Mouse (Mus musculus) liver, postnatal 0 days (tissue): ENCODE measurements around the gene Kcng4. TPM values are rescaled to one million over a fixed set of nuclear protein-coding genes. Genes with fewer than 3 reads are reported as not detected.

ENCODE experiments used
- ATAC-seq: fragments of 200-750 bp; cut with Nextera tagmentation; 2 replicates; pipeline ENCODE4 v1.8.0; 2017; ENCODE audit warnings: mild to moderate bottlenecking, moderate library complexity
- DNase-seq: peaks from one replicate; pipeline ENCODE4 v3.0.0-alpha.2; 2016
- H3K27ac ChIP-seq: fragments of 300-500 bp; sonication (generic); 2 replicates; pipeline ENCODE4 v1.5.1; 2014; ENCODE audit warnings: antibody characterized with exemption, moderate library complexity, mild to moderate bottlenecking, low read depth
- H3K27me3 ChIP-seq: fragments of 300-500 bp; sonication (generic); 2 replicates; pipeline ENCODE4 v1.6.1; 2014; ENCODE audit warnings: low read length, control low read depth, mixed read lengths; ENCODE audit not compliant: insufficient read depth
- H3K36me3 ChIP-seq: fragments of 300-500 bp; sonication (generic); replicated peaks from 2 replicates; pipeline ENCODE4 v1.6.1; 2014; ENCODE audit warnings: mild to moderate bottlenecking, control low read depth, low read length, moderate library complexity, mixed read lengths; ENCODE audit not compliant: insufficient read depth
- H3K4me1 ChIP-seq: fragments of 300-500 bp; sonication (generic); 2 replicates; pipeline ENCODE4 v1.6.1; 2014; ENCODE audit warnings: antibody characterized with exemption, mild to moderate bottlenecking, control low read depth; ENCODE audit not compliant: insufficient read depth
- H3K4me2 ChIP-seq: fragments of 300-500 bp; sonication (generic); 2 replicates; pipeline ENCODE4 v1.6.1; 2014; ENCODE audit warnings: low read depth, mild to moderate bottlenecking, low read length, moderate library complexity, mixed read lengths
- H3K4me3 ChIP-seq: fragments of 300-500 bp; sonication (generic); 2 replicates; pipeline ENCODE4 v1.5.1; 2014; ENCODE audit warnings: low read depth, low read length
- H3K9ac ChIP-seq: fragments of 300-500 bp; sonication (generic); replicated peaks from 2 replicates; pipeline ENCODE4 v1.6.1; 2014; ENCODE audit warnings: mild to moderate bottlenecking, moderate library complexity
- H3K9me3 ChIP-seq: fragments of 300-500 bp; sonication (generic); 2 replicates; pipeline ENCODE4 v1.6.1; 2016; ENCODE audit warnings: mild to moderate bottlenecking, control low read depth, low read length, mixed read lengths
- CTCF ChIP-seq: sonication (generic); IDR thresholded peaks from 2 replicates; pipeline ENCODE4 v1.5.1; 2016; ENCODE audit warnings: antibody characterized with exemption, low read depth
- EP300 ChIP-seq: IDR thresholded peaks from 2 replicates; pipeline ENCODE4 v1.6.1; 2016; ENCODE audit warnings: antibody characterized with exemption, low read depth, mild to moderate bottlenecking
- WGBS: fragments of 180-500 bp; shearing (Covaris S2); extraction: QIAGEN DNeasy Blood & Tissue Kit; methylation state at CpG from one replicate; pipeline ENCODE4 v1.1.7; 2014; ENCODE audit not compliant: insufficient replicate concordance; 5-methylcytosine and 5-hydroxymethylcytosine counted together
- polyA plus RNA-seq: library from polyadenylated mRNA; unstranded; fragments of >200 nt; fragmentation: Nextera tagmentation; extraction: Ambion mirVana; gene quantifications from 2 replicates; pipeline ENCODE4 v1.2.1, GENCODE M21; 2015

Kcng4 gene
- polyA plus RNA-seq, 1 experiment from 2014 or later: not detected

- Histone ChIP-seq H3K4me2 (no peak overlapping the region), H3K4me1 (no peaks in the 10 kb centered on the region), H3K9ac (no peak overlapping the region), H3K27ac (no peak overlapping the region), H3K9me3 (no peaks in the 10 kb centered on the region), H3K27me3 (no peaks in the 10 kb centered on the region), H3K36me3 (no peaks in the 10 kb centered on the region), H3K4me3 (no peak overlapping the region)
- no peak for DNase-seq
- ATAC-seq: no peak
- no peak for TF ChIP-seq CTCF
- no peak for TF ChIP-seq EP300
- WGBS: 93% methylated on average over 4 of the region's 4 CpGs
These were observed 18.7 kb downstream of the Kcng4 start for GRCm38 (mm10) chr8:119616811-119617210.

GRCm38 (mm10) chr8:119616358-119616757, 19.1 kb downstream of the Kcng4 start:
- H3K36me3 ChIP-seq: no peaks in the 10 kb centered on the region
- TF ChIP-seq EP300: no peak
- ATAC-seq: no peak
- 78% methylated on average over 7 of the region's 7 CpGs for WGBS
- no peaks in the 10 kb centered on the region for H3K9me3 ChIP-seq
- no peak overlapping the region for H3K9ac ChIP-seq
- H3K27ac ChIP-seq: no peak overlapping the region
- H3K27me3 ChIP-seq: no peaks in the 10 kb centered on the region
- no peaks in the 10 kb centered on the region for H3K4me1 ChIP-seq
- H3K4me3 ChIP-seq: no peak overlapping the region
- H3K4me2 ChIP-seq: no peak overlapping the region
- no peak for DNase-seq

GRCm38 (mm10) chr8:119615096-119615495, 20.4 kb downstream of the Kcng4 start:
- Histone ChIP-seq H3K4me1 (no peaks in the 10 kb centered on the region), H3K9ac (no peak overlapping the region), H3K27ac (no peak overlapping the region), H3K27me3 (no peaks in the 10 kb centered on the region), H3K4me3 (no peak overlapping the region), H3K4me2 (no peak overlapping the region), H3K36me3 (no peaks in the 10 kb centered on the region), H3K9me3 (no peaks in the 10 kb centered on the region)
- 73% methylated on average over 12 of the region's 14 CpGs for WGBS
- ATAC-seq (no peak), DNase-seq (no peak)
- TF ChIP-seq EP300: no peak
- TF ChIP-seq CTCF: no peak

- Histone ChIP-seq H3K36me3 (no peaks in the 10 kb centered on the region), H3K9ac (no peak within 1 kb of the TSS), H3K27me3 (no peaks in the 10 kb centered on the region), H3K4me2 (no peak within 1 kb of the TSS), H3K4me1 (no peaks in the 10 kb centered on the region), H3K4me3 (no peak within 1 kb of the TSS), H3K27ac (no peak within 1 kb of the TSS), H3K9me3 (peaks cover 4% of the 10 kb centered on the region)
- no peak for ATAC-seq
- no peak for DNase-seq
- TF ChIP-seq CTCF (no peak), EP300 (no peak)
- 77% methylated on average over 24 of the region's 26 CpGs for WGBS
These were observed 23.0 kb downstream of the Kcng4 start, which contains the start of gene Adad2 for GRCm38 (mm10) chr8:119612471-119612870. TSS of gene Adad2 (plus strand) at chr8:119612747.

GRCm38 (mm10) chr8:119606224-119606623, 29.3 kb downstream of the Kcng4 start:
- TF ChIP-seq EP300: no peak
- TF ChIP-seq CTCF: peak; percentile 30; the same call in 1 of the 2 replicates
- Histone ChIP-seq H3K36me3 (peaks cover 10% of the 10 kb centered on the region), H3K9ac (no peak overlapping the region), H3K9me3 (peaks cover 4% of the 10 kb centered on the region), H3K4me1 (peaks cover 11% of the 10 kb centered on the region), H3K4me3 (no peak overlapping the region), H3K27ac (no peak overlapping the region), H3K27me3 (no peaks in the 10 kb centered on the region), H3K4me2 (no peak overlapping the region)
- ATAC-seq: no peak
- DNase-seq: no peak
- 56% methylated on average over 2 of the region's 2 CpGs for WGBS

GRCm38 (mm10) chr8:119604996-119605395, 30.5 kb downstream of the Kcng4 start, which contains the start of gene Taf1c:
TSS of gene Taf1c (minus strand) at chr8:119605222.
- Histone ChIP-seq H3K4me3 (peak within 1 kb of the TSS; percentile 77), H3K9me3 (peaks cover 4% of the 10 kb centered on the region), H3K27ac (peak within 1 kb of the TSS; percentile 83), H3K9ac (peak within 1 kb of the TSS; percentile 81), H3K27me3 (no peaks in the 10 kb centered on the region), H3K4me2 (peak within 1 kb of the TSS; percentile 89), H3K4me1 (peaks cover 11% of the 10 kb centered on the region), H3K36me3 (peaks cover 16% of the 10 kb centered on the region)
- WGBS: under 1% methylated on average over 23 of the region's 23 CpGs
- ATAC-seq: peak; percentile 95
- peak; percentile 96 for DNase-seq
- TF ChIP-seq EP300: peak; percentile 65; the same call in 1 of the 2 replicates
- peak; percentile 97 for TF ChIP-seq CTCF

- no peak for TF ChIP-seq CTCF
- Histone ChIP-seq H3K4me1 (peaks cover 11% of the 10 kb centered on the region), H3K9me3 (peaks cover 4% of the 10 kb centered on the region), H3K4me3 (peak overlapping the region; percentile 77), H3K4me2 (peak overlapping the region; percentile 89), H3K27me3 (no peaks in the 10 kb centered on the region), H3K36me3 (peaks cover 16% of the 10 kb centered on the region), H3K27ac (peak overlapping the region; percentile 83), H3K9ac (peak overlapping the region; percentile 81)
- ATAC-seq (peak; percentile 64), DNase-seq (no peak)
- WGBS: 17% methylated on average over 12 of the region's 12 CpGs
These were observed 31.1 kb downstream of the Kcng4 start for GRCm38 (mm10) chr8:119604398-119604803.
